Mouse (Mus musculus) macrophage (primary cell): Measurements from ENCODE around the gene Pgc. TPM values are rescaled to one million over a fixed set of nuclear protein-coding genes. Genes with fewer than 3 reads are reported as not detected.

Experiments
- H3K27ac ChIP-seq: fragments of 350-480 bp; formaldehyde crosslinking; 2 replicates; pipeline ENCODE4 v1.9.0; 2021
- H3K36me3 ChIP-seq: fragments of 350-480 bp; formaldehyde crosslinking; 2 replicates; pipeline ENCODE4 v1.9.0; 2021; ENCODE audit errors: inconsistent target
- H3K4me3 ChIP-seq: fragments of 350-480 bp; formaldehyde crosslinking; 2 replicates; pipeline ENCODE4 v1.9.0; 2021; ENCODE audit errors: inconsistent target
- H3K79me2 ChIP-seq: fragments of 350-480 bp; formaldehyde crosslinking; 2 replicates; pipeline ENCODE4 v1.9.0; 2021; ENCODE audit errors: inconsistent target
- WGBS: methylation state at CpG from one replicate; pipeline ENCODE4 v1.1.7; 2026; ENCODE audit warnings: inconsistent platforms; ENCODE audit not compliant: missing documents; 5-methylcytosine and 5-hydroxymethylcytosine counted together
- polyA plus RNA-seq: library from polyadenylated mRNA; stranded (reverse); fragments of 250-400 nt; gene quantifications from 3 replicates; pipeline ENCODE4 v1.2.4, GENCODE M21; 2018; ENCODE audit warnings: inconsistent platforms
- total RNA-seq, 78 experiments: library from RNA; depleted of rRNA; stranded (reverse); fragments of 250-400 nt; gene quantifications; 1 replicate in 9 of 78; 2 replicates in 24 of 78; 3 replicates in 43 of 78; 4 replicates in 2 of 78; pipeline ENCODE4 v1.2.4; 2018; ENCODE audit warnings: inconsistent platforms in 56 of 78

Pgc gene
- total RNA-seq (2018; cell fraction: chromatin; rRNA removed) = not detected
- total RNA-seq (2018; cell fraction: cytosol; rRNA removed) = not detected
- total RNA-seq (2018; cell fraction: nucleus; rRNA removed) = not detected
- polyA plus RNA-seq = not detected in 3 replicates

DNA sequence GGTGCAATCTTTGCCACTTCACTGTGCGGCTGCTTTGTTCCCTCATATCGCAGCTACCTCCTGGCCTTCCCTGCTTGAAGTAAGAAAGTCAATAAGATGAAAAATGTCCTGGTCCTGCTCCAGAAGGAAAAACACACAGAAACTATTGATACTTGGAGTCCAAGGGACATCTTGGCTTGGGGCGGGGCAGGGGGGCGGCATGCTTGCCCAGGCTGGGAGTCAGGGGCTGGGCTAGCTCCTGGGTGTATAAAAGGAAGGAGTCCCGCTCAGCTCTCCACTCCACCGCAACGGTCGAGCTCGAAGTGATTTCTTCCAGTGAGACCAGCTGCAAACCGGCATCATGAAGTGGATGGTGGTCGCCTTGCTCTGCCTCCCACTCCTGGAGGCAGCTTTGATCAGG lies at the start of gene Pgc:
Pgc (plus strand) TSS at position 277 of the 400 bp plus-strand sequence.
- Histone ChIP-seq H3K27ac (no peak within 1 kb of the TSS), H3K79me2 (no peaks in the 10 kb centered on the region), H3K36me3 (no peaks in the 10 kb centered on the region), H3K4me3 (no peak within 1 kb of the TSS)
- 88% methylated on average over 11 of the region's 11 CpGs for WGBS

DNA sequence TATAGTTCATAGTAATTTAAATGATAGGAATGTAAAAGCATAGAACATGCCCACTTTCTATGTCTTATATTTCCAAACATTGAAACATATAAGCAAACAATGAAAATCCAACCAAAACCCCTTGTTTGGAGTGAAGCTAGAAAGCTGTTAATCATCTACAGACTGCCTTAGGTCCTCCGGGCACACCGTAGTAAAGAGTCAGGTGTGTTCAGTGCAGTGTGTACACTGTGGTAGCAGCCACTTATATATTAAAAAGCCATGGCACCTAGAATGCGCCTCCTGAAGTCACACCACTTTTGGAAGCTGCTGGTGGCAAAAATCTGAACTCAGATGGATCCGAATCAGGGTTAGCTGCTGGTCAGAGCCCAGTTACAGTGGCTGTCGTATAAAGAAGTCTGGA lies 48.4 kb upstream of the Pgc start:
- 89% methylated on average over 5 of the region's 5 CpGs for WGBS
- H3K27ac ChIP-seq = no peak overlapping the region
- H3K36me3 ChIP-seq = peaks cover 14% of the 10 kb centered on the region
- no peaks in the 10 kb centered on the region for H3K79me2 ChIP-seq
- no peak overlapping the region for H3K4me3 ChIP-seq

DNA sequence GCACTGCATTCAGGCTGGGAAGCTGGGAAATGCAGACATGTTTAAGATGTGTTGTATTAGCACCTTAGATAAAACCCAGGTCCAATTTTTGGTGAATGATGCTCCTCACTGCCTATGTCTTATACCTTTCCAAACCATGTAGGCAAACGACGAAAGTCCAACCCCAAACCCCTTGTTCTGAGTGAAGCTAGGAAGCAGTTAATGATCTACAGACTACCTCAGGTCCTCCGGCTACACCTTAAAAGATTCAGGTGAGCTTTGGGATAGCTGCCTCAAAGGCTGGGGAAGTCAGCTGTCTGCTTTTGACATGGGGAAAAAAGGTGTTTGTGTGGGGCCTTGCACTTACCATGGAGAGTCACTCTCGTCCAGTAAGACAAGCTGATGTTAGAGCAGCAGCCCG lies 47.9 kb upstream of the Pgc start:
- H3K36me3 ChIP-seq = peaks cover 14% of the 10 kb centered on the region
- no peaks in the 10 kb centered on the region for H3K79me2 ChIP-seq
- H3K27ac ChIP-seq = no peak overlapping the region
- no peak overlapping the region for H3K4me3 ChIP-seq
- WGBS = 95% methylated on average over 5 of the region's 5 CpGs

DNA sequence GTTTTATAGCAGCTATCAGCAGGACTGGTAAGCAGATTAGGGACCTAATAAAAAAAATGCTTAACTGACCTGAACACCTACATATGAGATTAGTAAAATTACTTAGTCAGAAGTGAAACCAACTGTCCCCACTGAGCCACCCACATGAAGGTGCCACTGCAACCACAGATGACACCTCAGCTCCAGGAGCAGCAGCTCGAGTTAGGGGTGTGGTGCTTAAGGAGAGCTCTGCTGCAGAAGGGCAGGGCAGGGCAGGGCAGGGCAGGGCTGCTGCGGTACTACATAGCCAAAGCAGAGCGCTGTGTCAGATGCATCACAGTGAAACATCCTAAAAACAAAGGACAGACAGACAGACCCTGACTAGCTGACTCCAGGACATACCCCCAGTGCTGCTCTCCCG lies 43.8 kb upstream of the Pgc start:
- Histone ChIP-seq H3K79me2 (peaks cover 11% of the 10 kb centered on the region; the same call in 1 of the 2 replicates), H3K4me3 (no peak overlapping the region), H3K36me3 (peaks cover 14% of the 10 kb centered on the region), H3K27ac (no peak overlapping the region)
- 79% methylated on average over 4 of the region's 4 CpGs for WGBS

DNA sequence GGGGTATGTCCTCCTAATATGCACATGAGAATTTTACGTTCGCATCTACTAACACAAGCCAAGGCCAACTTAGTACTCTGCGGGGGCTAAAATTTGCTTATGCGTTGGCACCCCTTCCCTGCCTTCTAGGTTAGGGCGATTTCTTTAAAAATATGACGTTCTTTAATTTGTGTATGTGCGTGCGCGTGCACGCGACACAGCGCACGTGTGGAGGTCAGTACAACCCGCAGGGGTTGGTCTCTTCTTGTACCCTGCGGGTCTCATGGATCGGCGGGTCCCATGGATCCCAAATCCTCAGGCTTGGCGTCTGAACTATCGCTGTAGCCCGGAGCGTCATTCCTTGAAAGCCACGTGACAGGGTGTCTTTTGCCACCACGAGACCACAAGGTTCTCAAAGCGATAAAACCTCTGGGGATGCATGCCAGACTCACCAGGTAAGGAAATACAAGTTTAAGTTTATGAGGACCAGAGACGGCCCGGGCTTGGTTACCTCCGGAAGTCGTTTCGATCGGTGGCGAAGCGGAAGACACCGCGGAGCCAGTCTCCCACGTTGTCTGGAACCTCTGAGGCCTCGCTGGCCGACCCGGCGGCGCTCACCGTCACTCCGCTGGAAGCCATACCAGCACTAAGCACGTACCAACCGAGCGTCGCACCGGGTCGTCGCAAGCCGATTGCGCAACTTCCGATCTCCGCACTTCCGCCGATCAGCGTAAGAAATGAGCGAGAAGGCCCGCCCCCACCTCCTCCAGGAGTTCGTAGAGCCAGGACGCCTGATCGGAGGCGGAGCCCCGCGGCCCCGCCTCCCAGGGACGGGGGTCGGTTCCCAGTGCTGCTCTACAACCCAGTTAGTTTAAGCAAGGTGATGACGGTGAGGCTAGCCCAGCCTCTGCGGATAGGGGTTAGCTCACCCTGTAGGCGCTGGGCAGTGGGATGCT lies 39.0 kb upstream of the Pgc start:
- peak overlapping the region; percentile 87 for H3K4me3 ChIP-seq
- H3K36me3 ChIP-seq = no peaks in the 10 kb centered on the region; the same call in 1 of the 2 replicates
- under 1% methylated on average over 70 of the region's 70 CpGs for WGBS
- peaks cover 11% of the 10 kb centered on the region; the same call in 1 of the 2 replicates for H3K79me2 ChIP-seq
- peak overlapping the region; percentile 65 for H3K27ac ChIP-seq

DNA sequence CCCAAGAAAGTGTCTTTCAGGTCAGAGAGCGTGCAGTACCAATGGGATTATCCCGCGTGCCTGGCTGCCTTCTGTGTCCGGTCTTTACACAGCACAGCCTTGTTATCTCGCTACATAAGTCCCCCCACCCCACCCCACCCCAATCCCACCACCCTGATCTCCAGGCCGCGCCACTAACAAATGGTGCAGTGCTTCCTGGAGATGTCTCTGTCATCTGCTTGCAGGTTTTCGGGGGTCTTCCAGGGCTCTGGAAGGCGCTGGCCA lies 38.4 kb upstream of the Pgc start, which contains the start of gene Tomm6:
Tomm6 (minus strand) TSS at position 43 of the 264 bp plus-strand sequence.
- peak within 1 kb of the TSS; percentile 65 for H3K27ac ChIP-seq
- 1% methylated on average over 9 of the region's 9 CpGs for WGBS
- peaks cover 11% of the 10 kb centered on the region; the same call in 1 of the 2 replicates for H3K79me2 ChIP-seq
- H3K36me3 ChIP-seq = no peaks in the 10 kb centered on the region; the same call in 1 of the 2 replicates
- H3K4me3 ChIP-seq = peak within 1 kb of the TSS; percentile 87

DNA sequence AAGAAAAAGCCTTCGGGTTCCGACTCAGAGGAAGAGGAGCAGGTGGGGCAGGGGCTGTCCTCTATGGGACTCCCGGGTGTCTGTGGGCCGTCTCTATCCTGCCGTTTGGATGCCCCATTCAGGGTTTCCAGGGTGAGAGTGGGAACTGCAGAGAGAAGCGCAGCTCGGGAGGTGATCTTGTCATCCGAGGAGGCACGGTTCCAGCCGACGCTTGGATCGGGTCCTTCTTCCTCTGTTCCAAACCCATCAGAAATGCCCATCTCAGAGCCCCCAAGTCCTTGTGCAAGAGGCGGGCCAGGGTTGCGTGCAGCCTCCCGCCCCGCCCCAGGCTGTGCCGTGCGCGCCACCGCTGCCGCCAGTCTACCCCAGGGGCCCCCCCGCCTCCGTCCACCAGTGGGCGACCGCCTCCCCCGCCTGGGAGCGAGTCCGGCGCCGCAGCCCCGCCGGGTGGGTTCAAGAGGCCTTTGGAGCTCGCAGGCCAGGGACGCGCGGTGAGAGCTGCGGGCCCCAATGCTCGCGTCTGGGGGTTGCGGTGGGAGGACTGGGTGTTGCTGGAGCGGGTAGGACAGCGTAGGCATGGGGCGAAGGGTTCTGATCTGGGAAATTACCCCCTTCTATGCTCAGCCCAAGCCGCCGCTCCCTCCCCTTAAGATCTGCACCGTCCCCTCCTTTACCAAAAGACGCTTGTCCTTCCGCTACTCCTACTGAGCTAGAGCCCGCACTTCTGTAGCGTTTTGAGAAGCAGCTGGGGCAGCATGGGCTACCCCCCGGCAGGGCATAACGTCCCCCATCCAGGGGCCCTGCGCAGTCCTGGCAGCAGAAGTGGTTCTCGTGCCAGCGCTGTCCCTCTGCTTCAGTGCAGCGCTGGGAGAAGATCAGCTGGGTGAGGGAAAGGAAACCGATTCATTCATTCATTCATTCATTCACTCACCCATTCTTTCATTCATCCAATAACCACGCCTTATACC lies 37.8 kb upstream of the Pgc start, which contains the start of gene Frs3:
Frs3 (plus strand) TSS at position 423 of the 968 bp plus-strand sequence.
- Histone ChIP-seq H3K27ac (peak within 1 kb of the TSS; percentile 65), H3K36me3 (no peaks in the 10 kb centered on the region; the same call in 1 of the 2 replicates), H3K79me2 (peaks cover 11% of the 10 kb centered on the region; the same call in 1 of the 2 replicates), H3K4me3 (peak within 1 kb of the TSS; percentile 87)
- 4% methylated on average over 46 of the region's 58 CpGs for WGBS

DNA sequence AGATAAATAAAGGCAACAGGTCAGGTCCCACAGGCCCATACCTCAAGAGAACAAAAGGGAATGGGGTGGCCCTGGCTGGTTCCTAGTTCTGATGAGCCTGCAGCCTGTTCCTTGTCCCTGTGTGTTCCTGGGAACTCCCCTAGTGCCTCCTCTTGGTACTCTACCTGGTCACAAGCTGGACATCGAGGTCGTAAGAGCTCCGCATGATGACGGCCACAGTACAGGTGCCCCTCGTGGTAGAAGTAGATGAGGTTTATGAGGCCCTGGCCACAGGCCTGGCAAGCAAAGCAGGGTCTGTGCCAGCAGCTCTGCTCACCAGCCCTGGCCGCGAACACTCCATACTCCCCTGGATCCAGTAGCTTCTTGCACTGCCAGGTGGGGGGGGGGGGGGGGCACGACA lies 36.7 kb upstream of the Pgc start:
- Histone ChIP-seq H3K4me3 (no peak overlapping the region), H3K27ac (no peak overlapping the region), H3K79me2 (peaks cover 11% of the 10 kb centered on the region; the same call in 1 of the 2 replicates), H3K36me3 (no peaks in the 10 kb centered on the region; the same call in 1 of the 2 replicates)
- 93% methylated on average over 7 of the region's 8 CpGs for WGBS

DNA sequence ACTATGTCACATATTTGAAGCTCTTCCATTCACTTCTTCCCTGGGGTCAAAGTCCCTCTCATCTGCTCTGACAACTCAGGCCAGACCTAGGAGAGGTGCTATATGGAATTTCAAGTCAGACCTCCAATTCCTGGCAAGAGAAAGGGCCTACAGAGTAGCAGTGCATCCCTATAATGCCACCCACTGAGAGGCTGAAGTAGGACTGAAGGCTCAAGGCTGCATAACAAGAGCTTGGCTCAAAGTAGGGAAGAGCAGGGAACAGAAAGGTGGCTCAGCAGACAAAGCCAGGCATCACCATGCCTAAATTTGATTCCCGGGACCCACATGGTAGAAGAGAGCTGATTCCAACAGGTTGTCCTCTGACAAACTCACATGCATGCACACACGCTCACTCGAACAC lies 35.0 kb upstream of the Pgc start:
- H3K79me2 ChIP-seq = peaks cover 11% of the 10 kb centered on the region; the same call in 1 of the 2 replicates
- H3K36me3 ChIP-seq = no peaks in the 10 kb centered on the region
- no peak overlapping the region for H3K4me3 ChIP-seq
- no peak overlapping the region for H3K27ac ChIP-seq
- 90% methylated on average over 3 of the region's 3 CpGs for WGBS

DNA sequence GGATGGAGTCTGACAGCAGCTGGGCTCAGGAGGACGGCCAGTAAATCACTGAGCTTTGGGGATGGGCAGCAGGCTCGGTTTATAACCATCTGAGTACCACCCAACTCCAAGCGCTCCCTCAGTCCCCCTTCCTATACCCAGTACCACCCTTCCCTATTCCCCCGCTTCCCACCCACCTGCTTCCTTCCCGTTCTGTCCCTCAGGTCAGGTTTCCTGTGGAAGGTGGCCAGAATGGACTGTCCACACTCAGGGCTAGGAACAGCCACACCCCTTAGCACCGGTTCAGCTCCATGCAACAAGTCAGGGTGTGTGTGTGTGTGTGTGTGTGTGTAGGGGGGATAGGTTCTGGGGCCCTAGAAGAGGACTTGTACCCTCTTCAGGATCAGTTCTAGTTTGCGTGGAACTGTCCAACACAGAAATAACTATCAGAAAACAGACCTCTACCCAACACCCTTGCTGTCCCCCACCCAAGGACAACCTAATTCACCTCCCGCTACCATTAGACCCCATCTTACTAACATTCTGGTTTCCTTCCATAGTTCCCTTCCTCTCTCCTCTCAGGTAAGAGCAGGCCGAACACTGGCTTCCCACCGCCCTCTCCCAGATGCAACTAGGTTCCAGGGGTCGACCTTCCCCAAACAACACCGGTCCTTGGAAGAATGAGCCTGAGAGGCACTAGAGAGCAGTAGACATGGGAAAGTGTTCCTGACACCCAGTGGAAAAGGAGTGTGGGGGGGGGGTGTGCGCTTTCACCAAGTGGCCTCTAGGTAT lies 32.8 kb upstream of the Pgc start:
- WGBS = 71% methylated on average over 12 of the region's 13 CpGs
- no peaks in the 10 kb centered on the region for H3K36me3 ChIP-seq
- no peak overlapping the region for H3K27ac ChIP-seq
- no peaks in the 10 kb centered on the region for H3K79me2 ChIP-seq
- peak overlapping the region; percentile 32 for H3K4me3 ChIP-seq

DNA sequence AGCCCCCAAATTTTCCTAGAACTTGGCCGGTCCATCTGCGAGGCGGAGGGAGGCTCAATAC lies 32.4 kb upstream of the Pgc start, which contains the start of gene Gm21981:
Gm21981 (minus strand) TSS at position 14 of the 61 bp plus-strand sequence.
- no peaks in the 10 kb centered on the region for H3K79me2 ChIP-seq
- WGBS = 0% methylated on average over 3 of the region's 3 CpGs
- H3K27ac ChIP-seq = no peak within 1 kb of the TSS
- H3K4me3 ChIP-seq = peak within 1 kb of the TSS; percentile 32
- no peaks in the 10 kb centered on the region for H3K36me3 ChIP-seq

DNA sequence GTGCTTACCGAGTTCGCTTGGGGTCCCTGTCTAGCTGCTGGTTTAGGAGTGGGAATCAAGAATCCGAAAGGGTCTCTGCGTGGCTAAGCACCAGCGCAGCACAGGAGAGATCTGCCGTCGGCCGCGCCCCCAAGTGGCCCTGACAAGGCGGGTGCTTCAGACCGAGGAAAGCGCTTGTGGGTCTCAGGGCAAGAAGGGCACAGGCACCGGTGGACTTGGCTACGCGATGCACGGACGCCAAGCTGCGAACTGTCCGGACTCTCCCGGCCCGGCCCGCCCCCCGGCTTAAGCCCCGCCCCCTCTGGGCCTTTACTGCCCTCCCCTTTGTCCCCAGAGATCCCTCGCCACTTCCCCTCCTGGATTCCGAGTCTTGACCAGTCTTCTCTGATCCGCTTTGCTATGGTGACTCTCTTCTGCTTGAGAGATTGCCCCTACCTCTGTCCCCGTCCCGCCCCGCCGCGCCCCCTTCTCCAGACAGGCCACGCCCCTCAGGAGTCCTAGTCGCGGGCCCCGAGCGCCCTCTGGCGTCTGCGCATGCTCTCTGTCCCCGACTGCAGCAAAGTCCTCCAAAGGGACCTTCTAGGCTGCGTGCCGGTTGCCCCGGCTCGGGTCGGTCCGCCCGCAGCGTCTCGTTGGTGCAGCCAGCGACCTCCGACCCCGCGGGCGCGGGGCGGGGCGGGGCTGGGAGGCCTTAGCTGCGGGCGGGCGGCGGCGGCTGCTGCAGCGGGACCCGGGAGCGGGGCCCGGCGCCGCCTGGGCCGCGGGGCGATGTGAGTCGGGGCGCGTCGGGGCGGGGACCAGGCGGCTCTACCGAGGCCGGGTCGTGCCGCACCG lies 31.9 kb upstream of the Pgc start, which contains the start of gene Prickle4:
Prickle4 (minus strand) TSS at position 234 of the 834 bp plus-strand sequence.
- WGBS = under 1% methylated on average over 65 of the region's 82 CpGs
- H3K27ac ChIP-seq = no peak within 1 kb of the TSS

DNA sequence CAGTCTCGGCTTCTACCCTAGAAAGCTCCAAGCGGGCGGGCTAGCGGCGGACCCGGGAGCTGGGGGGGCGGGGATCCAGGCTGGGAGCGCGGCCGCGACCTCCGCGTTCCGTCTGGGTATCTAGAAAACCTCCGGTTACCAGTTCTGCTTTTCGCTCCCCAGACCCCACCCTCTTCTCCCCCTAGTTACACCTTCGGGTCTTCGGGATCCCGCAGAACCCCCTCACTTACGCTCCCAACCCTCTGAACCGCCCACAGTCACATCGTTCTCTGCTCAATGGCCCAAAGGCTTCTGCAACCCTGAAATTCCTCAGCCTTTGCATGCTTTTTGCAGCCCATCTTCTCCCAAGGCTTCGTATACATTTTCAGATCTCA lies 31.3 kb upstream of the Pgc start:
- Histone ChIP-seq H3K36me3 (no peaks in the 10 kb centered on the region), H3K79me2 (no peaks in the 10 kb centered on the region), H3K27ac (no peak overlapping the region), H3K4me3 (peak overlapping the region; percentile 17; the same call in 1 of the 2 replicates)
- WGBS = 2% methylated on average over 16 of the region's 23 CpGs

More for the DNA sequence above, 31.9 kb upstream of the Pgc start, which contains the start of gene Prickle4:
- H3K79me2 ChIP-seq = no peaks in the 10 kb centered on the region
- H3K4me3 ChIP-seq = peak within 1 kb of the TSS; percentile 32
- H3K36me3 ChIP-seq = no peaks in the 10 kb centered on the region
